Mouse (Mus musculus) lung, postnatal 0 days (tissue): ENCODE measurements around the gene Lfng.

Source experiments
- CTCF ChIP-seq: IDR thresholded peaks from 2 replicates; pipeline ENCODE4 v1.5.1; 2016; ENCODE audit warnings: antibody characterized with exemption, mild to moderate bottlenecking
- EP300 ChIP-seq: IDR thresholded peaks from 2 replicates; pipeline ENCODE4 v1.6.1; 2016; ENCODE audit warnings: antibody characterized with exemption, mild to moderate bottlenecking, control low read depth

DNA sequence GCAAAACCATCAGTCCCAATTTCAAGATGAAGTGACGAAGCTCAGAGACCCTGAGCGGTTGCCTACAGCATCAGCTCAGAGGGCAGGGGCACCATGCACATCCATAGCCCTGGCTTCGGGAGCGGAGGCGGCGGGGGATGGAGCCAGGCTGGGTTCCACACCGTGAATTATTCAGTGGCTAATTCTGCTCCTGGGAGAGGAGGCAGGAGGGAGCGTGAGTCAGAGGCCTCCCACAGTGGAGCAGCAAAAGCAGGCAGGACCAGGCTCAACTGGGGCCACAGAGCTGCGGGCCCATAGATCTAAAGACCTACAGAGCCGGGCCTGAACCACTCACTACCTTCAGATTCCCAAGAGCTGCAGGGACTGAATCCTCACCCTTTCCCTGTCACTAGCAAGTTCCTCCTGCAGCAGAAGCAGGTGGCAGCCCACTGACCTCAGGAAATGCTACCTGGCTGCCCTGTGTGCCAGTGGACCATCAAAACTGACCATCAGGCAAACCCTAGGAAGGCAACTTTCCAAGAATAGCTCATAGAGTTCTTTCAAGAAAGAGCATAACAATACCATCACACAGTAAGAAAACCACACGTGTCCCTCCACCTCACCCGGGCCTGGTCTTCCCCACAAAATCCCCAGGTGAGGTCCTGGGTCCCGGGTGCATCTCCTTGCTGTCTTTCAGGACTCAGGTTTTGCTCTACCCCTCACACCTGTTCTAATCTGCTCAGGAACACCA lies 40.1 kb downstream of the Lfng start:
- no peak for TF ChIP-seq CTCF
- TF ChIP-seq EP300: no peak
